Mouse (Mus musculus): ENCODE measurements around the gene Bpifb5. TPM values are rescaled to one million over a fixed set of nuclear protein-coding genes. Genes with fewer than 3 reads are reported as not detected.
"Not testable (repeated sequence)": the region's sequence is repeated elsewhere in the genome, so short reads cannot be mapped to it uniquely, and the experiment has no call there.

Gene Bpifb5
- polyA plus RNA-seq, 1 experiment from 2014 or later: not detected

DNA sequence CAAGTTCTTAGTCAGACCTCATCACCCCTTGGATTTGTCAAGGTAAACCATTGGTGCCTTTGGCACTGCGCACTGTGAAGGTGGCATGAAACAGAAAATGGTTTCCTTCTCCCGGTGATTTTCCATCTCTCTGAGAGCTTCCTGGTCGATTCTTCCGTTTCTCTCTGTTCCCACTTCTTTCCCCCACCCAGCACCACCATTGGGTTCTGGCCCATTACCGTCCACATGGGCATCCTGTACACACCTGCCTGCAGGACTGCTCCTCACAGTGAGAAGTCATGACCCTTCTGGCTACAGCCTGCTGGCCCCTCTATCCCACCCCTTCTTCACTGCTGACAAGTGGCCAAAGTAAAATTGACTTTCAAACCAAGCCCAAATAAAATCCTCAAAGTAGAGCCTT lies 21.8 kb downstream of the Bpifb5 start:
- H3K9ac ChIP-seq (ENCODE audit: low read length): no peak overlapping the region
- no peak overlapping the region for H3K4me3 ChIP-seq (ENCODE audit: low read depth, low read length)
- DNase-seq (ENCODE audit: low spot score): no peak
- no peak overlapping the region for H3K27ac ChIP-seq (ENCODE audit: low read depth, low read length)
- H3K4me1 ChIP-seq (replicated peaks; ENCODE audit: control insufficient read depth, insufficient read depth, low read length): no peaks in the 10 kb centered on the region
- no peaks in the 10 kb centered on the region for H3K9me3 ChIP-seq (ENCODE audit: control insufficient read depth, low read length)
- H3K27me3 ChIP-seq (ENCODE audit: control insufficient read depth, insufficient read depth, low read length): no peaks in the 10 kb centered on the region
- no peak for ATAC-seq (replicated peaks; ENCODE audit: low FRiP score)
- 93% methylated on average over 5 of the region's 5 CpGs for WGBS
- no peak overlapping the region for H3K4me2 ChIP-seq (ENCODE audit: low read depth, low read length, severe bottlenecking)
- H3K36me3 ChIP-seq (ENCODE audit: control insufficient read depth, insufficient read depth, low read length): no peaks in the 10 kb centered on the region

GRCm38 (mm10) chr2:154255254-154255653 lies 31.7 kb downstream of the Bpifb5 start:
- H3K9me3 ChIP-seq (ENCODE audit: control insufficient read depth, low read length); ATAC-seq (replicated peaks; ENCODE audit: low FRiP score); H3K4me2 ChIP-seq (ENCODE audit: low read depth, low read length, severe bottlenecking); H3K9ac ChIP-seq (ENCODE audit: low read length); H3K4me1 ChIP-seq (replicated peaks; ENCODE audit: control insufficient read depth, insufficient read depth, low read length); H3K27ac ChIP-seq (ENCODE audit: low read depth, low read length); H3K36me3 ChIP-seq (ENCODE audit: control insufficient read depth, insufficient read depth, low read length); H3K4me3 ChIP-seq (ENCODE audit: low read depth, low read length); H3K27me3 ChIP-seq (ENCODE audit: control insufficient read depth, insufficient read depth, low read length); DNase-seq (ENCODE audit: low spot score): not testable (repeated sequence)
- WGBS: 91% methylated on average over 2 of the region's 4 CpGs

DNA sequence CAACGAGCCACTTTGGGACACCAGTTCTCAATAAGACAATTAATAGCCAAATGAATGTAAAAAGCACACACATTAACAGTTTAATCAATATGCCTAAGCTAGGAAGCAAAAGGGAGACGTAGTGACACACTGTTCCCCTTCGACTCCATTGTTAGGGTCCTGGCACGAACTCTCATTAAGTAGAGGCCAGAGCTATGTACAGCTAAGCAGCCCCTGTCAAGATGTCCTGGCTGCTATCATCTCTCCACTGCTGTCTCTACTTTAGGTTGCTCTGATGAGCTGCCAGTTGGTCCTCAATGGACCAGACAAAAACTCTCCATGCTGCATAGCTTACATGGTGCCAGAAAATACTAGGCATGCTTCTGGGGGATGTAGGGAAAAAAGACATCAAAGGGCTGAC lies 32.2 kb downstream of the Bpifb5 start:
- Histone ChIP-seq H3K4me2 (ENCODE audit: low read depth, low read length, severe bottlenecking) (no peak overlapping the region), H3K4me3 (ENCODE audit: low read depth, low read length) (no peak overlapping the region), H3K27ac (ENCODE audit: low read depth, low read length) (no peak overlapping the region), H3K9ac (ENCODE audit: low read length) (no peak overlapping the region), H3K4me1 (replicated peaks; ENCODE audit: control insufficient read depth, insufficient read depth, low read length) (no peaks in the 10 kb centered on the region), H3K9me3 (ENCODE audit: control insufficient read depth, low read length) (no peaks in the 10 kb centered on the region), H3K27me3 (ENCODE audit: control insufficient read depth, insufficient read depth, low read length) (no peaks in the 10 kb centered on the region), H3K36me3 (ENCODE audit: control insufficient read depth, insufficient read depth, low read length) (no peaks in the 10 kb centered on the region)
- WGBS: 76% methylated on average over 4 of the region's 4 CpGs
- DNase-seq (ENCODE audit: low spot score) (no peak), ATAC-seq (replicated peaks; ENCODE audit: low FRiP score) (no peak)

DNA sequence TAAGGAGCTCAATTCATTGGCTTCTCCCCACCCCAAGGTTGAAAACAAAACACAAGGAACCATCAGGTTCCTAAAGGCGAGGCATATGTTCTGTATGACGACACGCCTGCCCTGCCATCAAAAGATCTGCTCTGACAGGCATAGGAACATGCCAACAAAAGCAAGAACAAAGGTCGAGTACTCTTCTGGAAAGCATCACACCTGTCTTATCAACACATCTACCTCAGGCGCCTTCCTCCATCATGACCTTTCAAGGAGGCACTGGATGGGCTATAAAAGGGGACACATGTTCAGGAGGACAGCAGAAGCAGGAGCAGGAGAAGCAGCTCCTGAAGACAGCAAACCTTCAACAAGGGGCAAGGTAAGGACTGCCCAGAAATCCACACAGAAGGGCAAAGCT lies 34.0 kb downstream of the Bpifb5 start, which contains the start of gene Bpifb9a:
Gene Bpifb9a (plus strand): TSS at position 301 of the 400 bp plus-strand sequence.
- not testable (repeated sequence) for DNase-seq (ENCODE audit: low spot score); H3K4me1 ChIP-seq (replicated peaks; ENCODE audit: control insufficient read depth, insufficient read depth, low read length); H3K36me3 ChIP-seq (ENCODE audit: control insufficient read depth, insufficient read depth, low read length); H3K9me3 ChIP-seq (ENCODE audit: control insufficient read depth, low read length); H3K9ac ChIP-seq (ENCODE audit: low read length); H3K4me2 ChIP-seq (ENCODE audit: low read depth, low read length, severe bottlenecking); H3K4me3 ChIP-seq (ENCODE audit: low read depth, low read length); H3K27me3 ChIP-seq (ENCODE audit: control insufficient read depth, insufficient read depth, low read length); ATAC-seq (replicated peaks; ENCODE audit: low FRiP score); H3K27ac ChIP-seq (ENCODE audit: low read depth, low read length)
- WGBS: 85% methylated on average over 5 of the region's 5 CpGs

DNA sequence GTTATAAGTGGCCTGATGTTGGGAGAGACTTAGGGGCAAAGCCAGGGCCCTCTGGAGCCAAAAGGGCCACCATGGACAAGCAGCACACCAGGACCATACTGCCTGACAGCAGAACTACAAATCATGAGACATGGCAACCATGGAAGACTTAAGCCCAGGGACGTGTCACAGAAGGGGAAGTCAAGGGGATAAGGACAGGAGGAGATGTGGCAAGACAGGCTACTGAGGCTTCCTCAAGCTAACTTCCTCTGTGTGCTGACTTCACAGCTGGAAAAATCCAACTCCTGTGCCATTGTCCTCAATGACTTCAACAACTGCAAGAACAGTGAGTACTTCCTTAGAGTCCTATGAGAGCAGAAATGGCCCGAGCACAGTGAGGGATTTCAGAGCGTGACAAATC lies 40.9 kb downstream of the Bpifb5 start:
- not testable (repeated sequence) for H3K4me1 ChIP-seq (replicated peaks; ENCODE audit: control insufficient read depth, insufficient read depth, low read length); ATAC-seq (replicated peaks; ENCODE audit: low FRiP score); H3K4me2 ChIP-seq (ENCODE audit: low read depth, low read length, severe bottlenecking); H3K9me3 ChIP-seq (ENCODE audit: control insufficient read depth, low read length); H3K27me3 ChIP-seq (ENCODE audit: control insufficient read depth, insufficient read depth, low read length); H3K27ac ChIP-seq (ENCODE audit: low read depth, low read length); H3K9ac ChIP-seq (ENCODE audit: low read length); DNase-seq (ENCODE audit: low spot score); H3K36me3 ChIP-seq (ENCODE audit: control insufficient read depth, insufficient read depth, low read length); H3K4me3 ChIP-seq (ENCODE audit: low read depth, low read length)
- 83% methylated on average over 2 of the region's 3 CpGs for WGBS

Other genes starting within 250 kb of the Bpifb5 start
- gene Bpifa6, start 248.8 kb upstream of the Bpifb5 start, polyA plus RNA-seq (2014; fragmentation: Nextera tagmentation; extraction: Ambion mirVana): not detected in 2 replicates
- gene Bpifa2, start 215.5 kb upstream of the Bpifb5 start, polyA plus RNA-seq (2014; fragmentation: Nextera tagmentation; extraction: Ambion mirVana): not detected in 2 replicates
- gene Bpifa3, start 93.4 kb upstream of the Bpifb5 start, polyA plus RNA-seq (2014; fragmentation: Nextera tagmentation; extraction: Ambion mirVana): not detected in 2 replicates
- not detected in 2 replicates for gene Bpifa1, start 80.9 kb upstream of the Bpifb5 start, polyA plus RNA-seq (2014; fragmentation: Nextera tagmentation; extraction: Ambion mirVana)
- not detected in 2 replicates for gene Bpifa5, start 61.1 kb upstream of the Bpifb5 start, polyA plus RNA-seq (2014; fragmentation: Nextera tagmentation; extraction: Ambion mirVana)
- gene Bpifb1, start 32.9 kb upstream of the Bpifb5 start, polyA plus RNA-seq (2014; fragmentation: Nextera tagmentation; extraction: Ambion mirVana): not detected in 2 replicates
- gene Bpifb9a, start 34.1 kb downstream of the Bpifb5 start, polyA plus RNA-seq (2014; fragmentation: Nextera tagmentation; extraction: Ambion mirVana): not detected in 2 replicates
- gene Bpifb9b, start 83.5 kb downstream of the Bpifb5 start, polyA plus RNA-seq (2014; fragmentation: Nextera tagmentation; extraction: Ambion mirVana): not detected in 2 replicates
- gene Cdk5rap1, start 149.3 kb downstream of the Bpifb5 start, polyA plus RNA-seq (2014; fragmentation: Nextera tagmentation; extraction: Ambion mirVana): 15.0 and 17.0 TPM in 2 replicates
- gene Snta1, start 184.4 kb downstream of the Bpifb5 start, polyA plus RNA-seq (2014; fragmentation: Nextera tagmentation; extraction: Ambion mirVana): 3.1 and 3.4 TPM in 2 replicates
- 69.4 and 71.6 TPM in 2 replicates for gene Cbfa2t2, start 212.7 kb downstream of the Bpifb5 start, polyA plus RNA-seq (2014; fragmentation: Nextera tagmentation; extraction: Ambion mirVana)